Mouse (Mus musculus): ENCODE results near the gene Gpr146. TPM values are rescaled to one million over a fixed set of nuclear protein-coding genes. Genes with fewer than 3 reads are reported as not detected.

Gpr146 gene
- polyA plus RNA-seq, 1 experiment from 2014 or later: 18.8 TPM

- no peak overlapping the region for H3K27ac ChIP-seq
- H3K4me3 ChIP-seq (replicated peaks): no peak overlapping the region
- H3K4me1 ChIP-seq (replicated peaks): no peaks in the 10 kb centered on the region
- 82% methylated on average over 4 of the region's 4 CpGs for WGBS (ENCODE audit: insufficient replicate concordance)
- peaks cover 15% of the 10 kb centered on the region; the same call in 1 of the 2 replicates for H3K36me3 ChIP-seq
- H3K9me3 ChIP-seq (replicated peaks): no peaks in the 10 kb centered on the region
- no peaks in the 10 kb centered on the region for H3K27me3 ChIP-seq
- no peak overlapping the region for H3K9ac ChIP-seq
- ATAC-seq (ENCODE audit: low read depth) (no peak), DNase-seq (no peak)
- no peak overlapping the region for H3K4me2 ChIP-seq
Measured at GRCm38 (mm10) chr5:139416942-139417341, 39.4 kb downstream of the Gpr146 start.

DNA sequence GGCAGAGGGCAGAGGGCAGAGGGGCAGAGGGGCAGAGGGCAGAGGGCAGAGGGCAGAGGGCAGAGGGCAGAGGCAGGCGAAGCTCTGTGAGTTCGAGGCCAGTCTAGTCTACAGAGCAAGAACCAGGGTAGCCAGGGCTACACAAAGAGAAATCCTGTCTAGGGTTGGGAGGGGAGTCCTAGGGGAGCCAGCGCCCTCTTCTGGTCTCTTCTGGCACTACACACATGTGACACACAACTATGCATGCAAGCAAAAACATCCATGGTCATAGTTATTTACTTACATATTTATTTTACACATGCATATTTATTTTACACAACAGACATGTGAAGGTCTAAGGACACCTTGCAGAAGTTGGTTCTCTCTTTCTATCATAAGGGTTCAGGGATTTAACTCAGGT is 40.0 kb downstream of the Gpr146 start:
- Histone ChIP-seq H3K27ac (no peak overlapping the region), H3K36me3 (peaks cover 15% of the 10 kb centered on the region; the same call in 1 of the 2 replicates), H3K9ac (no peak overlapping the region), H3K4me1 (replicated peaks) (no peaks in the 10 kb centered on the region), H3K9me3 (replicated peaks) (no peaks in the 10 kb centered on the region), H3K4me2 (no peak overlapping the region), H3K27me3 (no peaks in the 10 kb centered on the region), H3K4me3 (replicated peaks) (no peak overlapping the region)
- no peak for ATAC-seq (ENCODE audit: low read depth)
- no peak for DNase-seq
- WGBS (ENCODE audit: insufficient replicate concordance): 73% methylated on average over 3 of the region's 3 CpGs

GRCm38 (mm10) chr5:139418110-139418509 is 40.6 kb downstream of the Gpr146 start:
- no peak overlapping the region for H3K9ac ChIP-seq
- ATAC-seq (ENCODE audit: low read depth) (no peak), DNase-seq (no peak)
- no peak overlapping the region for H3K27ac ChIP-seq
- H3K4me2 ChIP-seq: no peak overlapping the region
- H3K27me3 ChIP-seq: no peaks in the 10 kb centered on the region
- H3K36me3 ChIP-seq: peaks cover 15% of the 10 kb centered on the region; the same call in 1 of the 2 replicates
- no peak overlapping the region for H3K4me3 ChIP-seq (replicated peaks)
- H3K4me1 ChIP-seq (replicated peaks): no peaks in the 10 kb centered on the region
- WGBS (ENCODE audit: insufficient replicate concordance): 51% methylated on average over 2 of the region's 2 CpGs
- H3K9me3 ChIP-seq (replicated peaks): no peaks in the 10 kb centered on the region

- no peak overlapping the region for H3K4me3 ChIP-seq (replicated peaks)
- peaks cover 15% of the 10 kb centered on the region; the same call in 1 of the 2 replicates for H3K36me3 ChIP-seq
- DNase-seq: no peak
- H3K27ac ChIP-seq: no peak overlapping the region
- no peaks in the 10 kb centered on the region for H3K4me1 ChIP-seq (replicated peaks)
- no peak for ATAC-seq (ENCODE audit: low read depth)
- H3K4me2 ChIP-seq: no peak overlapping the region
- 44% methylated on average over 3 of the region's 3 CpGs for WGBS (ENCODE audit: insufficient replicate concordance)
- H3K9ac ChIP-seq: no peak overlapping the region
- H3K9me3 ChIP-seq (replicated peaks): no peaks in the 10 kb centered on the region
- H3K27me3 ChIP-seq: no peaks in the 10 kb centered on the region
Measured at GRCm38 (mm10) chr5:139418633-139419032, 41.1 kb downstream of the Gpr146 start.

DNA sequence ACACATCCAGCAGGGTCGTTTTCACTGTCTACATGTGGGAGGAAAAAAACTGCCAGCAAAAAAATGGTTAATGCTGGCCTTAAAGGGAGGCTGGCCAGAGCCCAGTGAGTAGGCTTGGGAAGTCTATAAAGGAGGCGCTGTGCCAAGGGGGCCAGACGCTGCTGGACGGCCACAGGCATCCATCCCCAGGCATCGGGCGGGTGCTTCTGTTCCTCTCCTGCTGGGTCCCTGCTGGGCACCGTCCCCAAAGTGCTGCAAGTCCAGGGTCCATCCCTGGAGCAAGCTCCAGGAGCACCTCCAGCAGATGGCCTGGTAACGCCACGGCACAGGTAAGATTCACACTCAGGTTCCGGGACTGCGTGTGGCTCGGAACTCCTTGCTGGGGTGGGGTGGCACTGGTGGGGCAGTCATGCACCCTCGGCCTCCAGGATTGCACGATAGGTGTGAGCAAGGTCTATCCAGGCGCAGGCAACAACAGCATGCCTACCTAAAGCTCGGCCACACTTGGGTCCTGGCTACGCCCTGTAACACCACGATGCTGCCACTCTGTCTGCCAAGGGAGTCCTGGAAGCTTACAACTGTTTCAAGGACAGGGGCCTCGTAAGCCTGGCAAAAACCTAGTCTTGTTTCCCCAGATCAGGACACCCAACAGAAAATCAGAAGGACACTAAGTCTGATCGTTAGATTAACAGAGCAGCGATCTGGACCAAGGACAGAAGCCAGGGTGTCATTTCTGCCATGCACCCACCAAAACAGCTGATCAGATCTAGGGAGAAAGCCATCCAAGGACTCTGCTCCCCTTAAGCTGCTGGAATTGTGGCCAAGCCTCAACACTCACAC is 45.7 kb downstream of the Gpr146 start, which contains the start of gene Gper1:
Gper1 (plus strand) TSS at position 126 of the 840 bp plus-strand sequence.
- Histone ChIP-seq H3K9ac (no peak within 1 kb of the TSS), H3K9me3 (replicated peaks) (no peaks in the 10 kb centered on the region), H3K27me3 (no peaks in the 10 kb centered on the region), H3K4me3 (replicated peaks) (no peak within 1 kb of the TSS), H3K27ac (no peak within 1 kb of the TSS), H3K4me1 (replicated peaks) (0 out of 2 replicates have a peak, but pooled peaks cover 5% of the 10 kb centered on the region), H3K4me2 (no peak within 1 kb of the TSS), H3K36me3 (no peaks in the 10 kb centered on the region)
- DNase-seq (no peak), ATAC-seq (ENCODE audit: low read depth) (no peak)
- 73% methylated on average over 21 of the region's 21 CpGs for WGBS (ENCODE audit: insufficient replicate concordance)

DNA sequence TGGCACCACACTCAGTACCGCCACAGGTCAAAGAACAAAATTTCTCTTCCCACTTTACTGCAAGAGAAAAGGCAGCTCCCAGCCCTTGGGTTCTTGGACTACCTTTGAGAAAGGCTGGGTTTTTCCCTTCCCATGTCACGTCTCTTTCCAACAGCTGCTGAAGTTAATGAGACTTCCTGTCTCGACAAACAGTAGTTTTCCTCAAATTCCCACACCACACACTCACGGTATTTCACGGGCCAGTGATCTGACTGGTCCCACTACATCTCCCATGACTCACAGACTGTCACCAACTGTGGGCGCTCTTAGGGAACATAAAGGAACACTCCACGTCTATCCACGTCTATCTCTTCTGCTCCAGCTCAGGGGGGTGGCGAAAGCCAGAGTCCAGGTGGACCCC is 47.7 kb downstream of the Gpr146 start:
- no peaks in the 10 kb centered on the region for H3K9me3 ChIP-seq (replicated peaks)
- H3K4me2 ChIP-seq: no peak overlapping the region
- no peaks in the 10 kb centered on the region for H3K27me3 ChIP-seq
- no peaks in the 10 kb centered on the region for H3K36me3 ChIP-seq
- DNase-seq: no peak
- no peak overlapping the region for H3K4me3 ChIP-seq (replicated peaks)
- no peak overlapping the region for H3K27ac ChIP-seq
- WGBS (ENCODE audit: insufficient replicate concordance): 80% methylated on average over 9 of the region's 9 CpGs
- peaks cover 8% of the 10 kb centered on the region for H3K4me1 ChIP-seq (replicated peaks)
- H3K9ac ChIP-seq: no peak overlapping the region
- ATAC-seq (ENCODE audit: low read depth): no peak

GRCm38 (mm10) chr5:139427001-139427400 is 49.5 kb downstream of the Gpr146 start:
- H3K4me1 ChIP-seq (replicated peaks): peaks cover 10% of the 10 kb centered on the region
- ATAC-seq (ENCODE audit: low read depth) (no peak), DNase-seq (no peak)
- no peaks in the 10 kb centered on the region for H3K36me3 ChIP-seq
- H3K4me3 ChIP-seq (replicated peaks): no peak overlapping the region
- 78% methylated on average over 9 of the region's 9 CpGs for WGBS (ENCODE audit: insufficient replicate concordance)
- no peak overlapping the region for H3K4me2 ChIP-seq
- no peaks in the 10 kb centered on the region for H3K27me3 ChIP-seq
- H3K9ac ChIP-seq: no peak overlapping the region
- no peak overlapping the region for H3K27ac ChIP-seq
- H3K9me3 ChIP-seq (replicated peaks): no peaks in the 10 kb centered on the region

- Histone ChIP-seq H3K4me1 (replicated peaks) (peaks cover 10% of the 10 kb centered on the region), H3K9me3 (replicated peaks) (no peaks in the 10 kb centered on the region), H3K9ac (no peak overlapping the region), H3K36me3 (no peaks in the 10 kb centered on the region), H3K27ac (no peak overlapping the region), H3K4me2 (no peak overlapping the region), H3K4me3 (replicated peaks) (no peak overlapping the region), H3K27me3 (no peaks in the 10 kb centered on the region)
- DNase-seq (no peak), ATAC-seq (ENCODE audit: low read depth) (no peak)
- 68% methylated on average over 9 of the region's 9 CpGs for WGBS (ENCODE audit: insufficient replicate concordance)
Measured at GRCm38 (mm10) chr5:139427989-139428388, 50.5 kb downstream of the Gpr146 start.

- no peak overlapping the region for H3K27ac ChIP-seq
- H3K4me1 ChIP-seq (replicated peaks): peaks cover 17% of the 10 kb centered on the region
- DNase-seq: no peak
- no peaks in the 10 kb centered on the region for H3K36me3 ChIP-seq
- no peak overlapping the region for H3K4me3 ChIP-seq (replicated peaks)
- 55% methylated on average over 12 of the region's 12 CpGs for whole genome bisulfite sequencing (ENCODE audit: insufficient replicate concordance)
- no peak overlapping the region for H3K4me2 ChIP-seq
- no peaks in the 10 kb centered on the region for H3K9me3 ChIP-seq (replicated peaks)
- H3K27me3 ChIP-seq: no peaks in the 10 kb centered on the region
- H3K9ac ChIP-seq: no peak overlapping the region
- no peak for ATAC-seq (ENCODE audit: low read depth)
Measured at GRCm38 (mm10) chr5:139429818-139430341, 52.4 kb downstream of the Gpr146 start.

DNA sequence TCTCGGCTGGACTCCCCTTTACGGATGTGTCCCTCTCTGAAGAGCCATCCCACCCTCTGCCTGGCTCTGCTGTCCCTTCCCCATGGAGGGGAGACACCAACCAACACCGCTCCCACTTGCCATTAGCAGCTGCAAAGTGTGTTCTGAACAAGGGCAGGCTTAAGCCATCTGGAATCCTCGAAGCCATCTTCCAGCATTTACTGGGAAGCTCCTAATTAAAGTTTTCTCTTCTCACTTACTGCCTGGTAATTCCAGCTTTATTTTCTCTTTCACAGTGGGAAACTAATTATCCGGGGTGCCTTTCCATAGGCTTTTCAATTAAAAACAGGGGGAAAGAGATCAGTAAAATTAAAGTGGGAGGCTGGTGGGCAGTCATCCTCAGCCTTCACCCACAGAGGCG is 54.8 kb downstream of the Gpr146 start:
- Histone ChIP-seq H3K36me3 (no peaks in the 10 kb centered on the region), H3K9me3 (replicated peaks) (no peaks in the 10 kb centered on the region), H3K4me1 (replicated peaks) (peaks cover 13% of the 10 kb centered on the region), H3K4me3 (replicated peaks) (no peak overlapping the region), H3K27ac (no peak overlapping the region), H3K9ac (no peak overlapping the region), H3K27me3 (no peaks in the 10 kb centered on the region), H3K4me2 (no peak overlapping the region)
- 78% methylated on average over 6 of the region's 6 CpGs for WGBS (ENCODE audit: insufficient replicate concordance)
- DNase-seq (no peak), ATAC-seq (ENCODE audit: low read depth) (no peak)

- H3K9ac ChIP-seq: no peak overlapping the region
- peaks cover 11% of the 10 kb centered on the region for H3K4me1 ChIP-seq (replicated peaks)
- ATAC-seq (ENCODE audit: low read depth): no peak
- H3K27me3 ChIP-seq: no peaks in the 10 kb centered on the region
- H3K9me3 ChIP-seq (replicated peaks): no peaks in the 10 kb centered on the region
- no peak overlapping the region for H3K4me3 ChIP-seq (replicated peaks)
- no peak overlapping the region for H3K4me2 ChIP-seq
- H3K27ac ChIP-seq: no peak overlapping the region
- 69% methylated on average over 7 of the region's 7 CpGs for WGBS (ENCODE audit: insufficient replicate concordance)
- no peaks in the 10 kb centered on the region for H3K36me3 ChIP-seq
- DNase-seq: no peak
Measured at GRCm38 (mm10) chr5:139432747-139433508, 55.4 kb downstream of the Gpr146 start.
